Mouse (Mus musculus): ENCODE measurements around the gene Atoh8. TPM values are rescaled to one million over a fixed set of nuclear protein-coding genes. Genes with fewer than 3 reads are reported as not detected.

Gene Atoh8
- total and polyA plus RNA-seq, 3 experiments = 0.23 to 5.0 (median 1.6) TPM

- Histone ChIP-seq H3K27me3 (replicated peaks) (peaks cover 74% of the 10 kb centered on the region), H3K4me3 (replicated peaks in 1 of 3; ENCODE audit: low read depth in 2 of 3, low read length in 2 of 3, poor library complexity in 1 of 3) (no peak overlapping the region), H3K36me3 (replicated peaks in 1 of 2; ENCODE audit: control insufficient read depth in 1 of 2, insufficient read depth in 1 of 2, low read length in 1 of 2) (no peaks in the 10 kb centered on the region), H3K9ac (ENCODE audit: insufficient read depth, low read depth) (no peak overlapping the region), H3K27ac (ENCODE audit: insufficient read depth, low read depth) (no peak overlapping the region), H3K9me3 (replicated peaks; ENCODE audit: low read length) (no peaks in the 10 kb centered on the region), H3K79me2 (replicated peaks; ENCODE audit: control insufficient read depth, extremely low read depth, insufficient read depth, poor library complexity, severe bottlenecking) (no peaks in the 10 kb centered on the region), H3K4me1 (ENCODE audit: control insufficient read depth in 1 of 2, insufficient read depth in 2 of 2) (peaks cover 10 to 44% of the 10 kb centered on the region in 2 experiments; a peak in 3 of 4 replicates), H3K4me2 (ENCODE audit: insufficient read depth, low read depth, poor library complexity, severe bottlenecking) (no peak overlapping the region)
- dilution Hi-C loops (cut with MboI; ENCODE audit: extremely low pct_ligation_motif_present, extremely low pct_unique_long_range_greater_than_20kb, low sequenced_read_pairs) = no loop called here
- TF ChIP-seq MYC (IDR thresholded peaks at IDR 0.05; ENCODE audit: low read depth, low read length) = no peak
- no peak for TF ChIP-seq MAZ (IDR thresholded peaks at IDR 0.05; ENCODE audit: low read depth, low read length)
- TF ChIP-seq NELFE (IDR thresholded peaks at IDR 0.05; ENCODE audit: low read depth, low read length) = no peak
- no peak for TF ChIP-seq SMC3 (IDR thresholded peaks at IDR 0.05; ENCODE audit: low read depth, low read length)
- no peak for TF ChIP-seq ETS1 (conservative IDR thresholded peaks at IDR 0.05; ENCODE audit: low read depth, low read length)
- TF ChIP-seq TBP (conservative IDR thresholded peaks at IDR 0.05; ENCODE audit: low read depth, low read length) = no peak
- TF ChIP-seq ZC3H11A (IDR thresholded peaks at IDR 0.05; ENCODE audit: low read depth, low read length) = no peak
- TF ChIP-seq MAFK (IDR thresholded peaks at IDR 0.05; ENCODE audit: insufficient replicate concordance, low read length) = no peak
- no peak for TF ChIP-seq EP300 (IDR thresholded peaks at IDR 0.05; ENCODE audit: low read length)
- no peak for TF ChIP-seq ELF1 (IDR thresholded peaks at IDR 0.05; ENCODE audit: low read depth, low read length)
- no peak for TF ChIP-seq E2F4 (IDR thresholded peaks at IDR 0.05; ENCODE audit: insufficient replicate concordance, low read depth, low read length)
- TF ChIP-seq NRF1 (IDR thresholded peaks at IDR 0.05; ENCODE audit: low read depth, low read length) = no peak
- TF ChIP-seq UBTF (IDR thresholded peaks at IDR 0.05; ENCODE audit: low read depth, low read length) = no peak
- DNase-seq (ENCODE audit: extremely low read depth) = no peak
- in situ Hi-C loops (cut with MboI; ENCODE audit: low pct_ligation_motif_present, low pct_unique_long_range_greater_than_20kb, low sequenced_read_pairs) = no loop called here
These were observed 9.3 kb upstream of the Atoh8 start for GRCm38 (mm10) chr6:72244569-72245285.

GRCm38 (mm10) chr6:72244144-72244549, 8.8 kb upstream of the Atoh8 start:
- no peaks in the 10 kb centered on the region for H3K9me3 ChIP-seq (replicated peaks; ENCODE audit: low read length)
- in situ Hi-C loops (cut with MboI; ENCODE audit: low pct_ligation_motif_present, low pct_unique_long_range_greater_than_20kb, low sequenced_read_pairs) (no loop called here), dilution Hi-C loops (cut with MboI; ENCODE audit: extremely low pct_ligation_motif_present, extremely low pct_unique_long_range_greater_than_20kb, low sequenced_read_pairs) (no loop called here)
- no peak overlapping the region for H3K4me3 ChIP-seq (replicated peaks in 1 of 3; ENCODE audit: low read depth in 2 of 3, low read length in 2 of 3, poor library complexity in 1 of 3)
- no peak overlapping the region for H3K27ac ChIP-seq (ENCODE audit: insufficient read depth, low read depth)
- peaks cover 9 to 41% of the 10 kb centered on the region in 2 experiments; a peak in 3 of 4 replicates for H3K4me1 ChIP-seq (ENCODE audit: control insufficient read depth in 1 of 2, insufficient read depth in 2 of 2)
- no peak overlapping the region for H3K4me2 ChIP-seq (ENCODE audit: insufficient read depth, low read depth, poor library complexity, severe bottlenecking)
- no peaks in the 10 kb centered on the region for H3K36me3 ChIP-seq (replicated peaks in 1 of 2; ENCODE audit: control insufficient read depth in 1 of 2, insufficient read depth in 1 of 2, low read length in 1 of 2)
- H3K27me3 ChIP-seq (replicated peaks) = peaks cover 80% of the 10 kb centered on the region
- TF ChIP-seq MYC (IDR thresholded peaks at IDR 0.05; ENCODE audit: low read depth, low read length) = no peak
- no peak for TF ChIP-seq TCF12 (IDR thresholded peaks at IDR 0.05; ENCODE audit: low read depth, low read length)
- TF ChIP-seq TBP (conservative IDR thresholded peaks at IDR 0.05; ENCODE audit: low read depth, low read length) = no peak
- no peak for TF ChIP-seq UBTF (IDR thresholded peaks at IDR 0.05; ENCODE audit: low read depth, low read length)
- TF ChIP-seq GABPA (IDR thresholded peaks at IDR 0.05; ENCODE audit: insufficient replicate concordance, low read depth, low read length) = no peak
- no peak for TF ChIP-seq EP300 (IDR thresholded peaks at IDR 0.05; ENCODE audit: low read length)
- TF ChIP-seq MXI1 (IDR thresholded peaks at IDR 0.05; ENCODE audit: low read depth, low read length) = no peak
- TF ChIP-seq CTCF (conservative IDR thresholded peaks at IDR 0.05 in 1 of 2, IDR thresholded peaks at IDR 0.05 in 1 of 2; ENCODE audit: low read depth in 2 of 2, low read length in 2 of 2) = no peak
- no peak for TF ChIP-seq JUN (IDR thresholded peaks at IDR 0.05; ENCODE audit: insufficient read depth, low read depth, low read length)
- no peak for TF ChIP-seq E2F4 (IDR thresholded peaks at IDR 0.05; ENCODE audit: insufficient replicate concordance, low read depth, low read length)
- TF ChIP-seq ZMIZ1 (IDR thresholded peaks at IDR 0.05; ENCODE audit: low read depth, low read length) = no peak
- no peak for TF ChIP-seq RAD21 (IDR thresholded peaks at IDR 0.05; ENCODE audit: low read depth, low read length)
- TF ChIP-seq ETS1 (conservative IDR thresholded peaks at IDR 0.05; ENCODE audit: low read depth, low read length) = no peak
- TF ChIP-seq CHD1 (IDR thresholded peaks at IDR 0.05; ENCODE audit: low read depth, low read length) = no peak
- TF ChIP-seq ZC3H11A (IDR thresholded peaks at IDR 0.05; ENCODE audit: low read depth, low read length) = no peak
- TF ChIP-seq JUND (conservative IDR thresholded peaks at IDR 0.05; ENCODE audit: low read depth, low read length) = no peak
- TF ChIP-seq MAX (IDR thresholded peaks at IDR 0.05; ENCODE audit: low read length) = no peak
- H3K9ac ChIP-seq (ENCODE audit: insufficient read depth, low read depth) = no peak overlapping the region
- DNase-seq (ENCODE audit: extremely low read depth) = no peak
- no peaks in the 10 kb centered on the region for H3K79me2 ChIP-seq (replicated peaks; ENCODE audit: control insufficient read depth, extremely low read depth, insufficient read depth, poor library complexity, severe bottlenecking)

All from CH12.LX (cell line).